Mouse (Mus musculus): ENCODE results near the gene H2-DMb2.

GRCm38 (mm10) chr17:34187261-34187916 is 44.3 kb downstream of the H2-DMb2 start, which contains the start of the genes Tap1 and Psmb9:
- TF ChIP-seq CTCF (IDR thresholded peaks at IDR 0.05; ENCODE audit: borderline replicate concordance, insufficient read depth, low read depth, low read length), result no peak
- no peak for TF ChIP-seq POLR2A (IDR thresholded peaks at IDR 0.05; ENCODE audit: borderline replicate concordance, insufficient read depth, low read length)

Data from cerebellum, adult 2 months (tissue).